Mouse (Mus musculus) heart, postnatal 0 days (tissue): ENCODE measurements around the gene Hnrnpa1.

Source experiments
- CTCF ChIP-seq: IDR thresholded peaks from 2 replicates; pipeline ENCODE4 v1.5.1; 2016; ENCODE audit warnings: antibody characterized with exemption, control low read depth, low read depth
- EP300 ChIP-seq: IDR thresholded peaks from 2 replicates; pipeline ENCODE4 v1.6.1; 2016; ENCODE audit warnings: antibody characterized with exemption, low read depth

GRCm38 (mm10) chr15:103247078-103247781, 7.0 kb downstream of the Hnrnpa1 start:
- TF ChIP-seq CTCF (no peak), EP300 (no peak)
